Mouse (Mus musculus): ENCODE data around the gene Zswim3.

- TF ChIP-seq GATA1 (IDR thresholded peaks at IDR 0.05; ENCODE audit: borderline replicate concordance, low read length) (no peak), FLI1 (IDR thresholded peaks at IDR 0.05; ENCODE audit: low read length) (no peak)
Measured at GRCm38 (mm10) chr2:164776801-164777200, 28.1 kb upstream of the Zswim3 start.
